Mouse (Mus musculus): ENCODE measurements around the gene Hook2.

- no peak for TF ChIP-seq POLR2A (IDR thresholded peaks at IDR 0.05; ENCODE audit: borderline replicate concordance, low read depth, low read length)
- no peak for TF ChIP-seq CTCF (IDR thresholded peaks at IDR 0.05; ENCODE audit: low read depth, low read length)
These were observed 5.9 kb upstream of the Hook2 start for GRCm38 (mm10) chr8:84984294-84985048.
